Mouse (Mus musculus) neural tube, embryonic 13.5 days (tissue): ENCODE results near the gene Itga2b. TPM values are rescaled to one million over a fixed set of nuclear protein-coding genes. Genes with fewer than 3 reads are reported as not detected.
A peak's percentile ranks its signal among the peaks of the same experiment; 100 is the strongest.

Source experiments
- ATAC-seq: fragments of 200-750 bp; cut with Nextera tagmentation; 2 replicates; pipeline ENCODE4 v1.8.0; 2017; ENCODE audit warnings: low read depth, mild to moderate bottlenecking, moderate TSS enrichment, moderate library complexity
- H3K27ac ChIP-seq: fragments of 300-500 bp; sonication (generic); replicated peaks from 2 replicates; pipeline ENCODE4 v1.5.1; 2015; ENCODE audit warnings: moderate library complexity, mild to moderate bottlenecking, inconsistent platforms
- H3K27me3 ChIP-seq: fragments of 300-500 bp; sonication (generic); 2 replicates; pipeline ENCODE4 v1.6.1; 2015; ENCODE audit warnings: mild to moderate bottlenecking, inconsistent platforms
- H3K36me3 ChIP-seq: fragments of 300-500 bp; sonication (generic); 2 replicates; pipeline ENCODE4 v1.6.1; 2015; ENCODE audit warnings: mild to moderate bottlenecking, inconsistent platforms
- H3K4me1 ChIP-seq: fragments of 300-500 bp; sonication (generic); replicated peaks from 2 replicates; pipeline ENCODE4 v1.6.1; 2015; ENCODE audit warnings: inconsistent platforms
- H3K4me2 ChIP-seq: fragments of 300-500 bp; sonication (generic); 2 replicates; pipeline ENCODE4 v1.6.1; 2015; ENCODE audit warnings: inconsistent platforms, mild to moderate bottlenecking, moderate library complexity
- H3K4me3 ChIP-seq: fragments of 300-500 bp; sonication (generic); 2 replicates; pipeline ENCODE4 v1.5.1; 2015; ENCODE audit warnings: mild to moderate bottlenecking, inconsistent platforms
- H3K9ac ChIP-seq: fragments of 300-500 bp; sonication (generic); 2 replicates; pipeline ENCODE4 v1.6.1; 2015; ENCODE audit warnings: moderate library complexity, mild to moderate bottlenecking, inconsistent platforms
- H3K9me3 ChIP-seq: fragments of 300-500 bp; sonication (generic); 2 replicates; pipeline ENCODE4 v1.6.1; 2016; ENCODE audit warnings: inconsistent platforms
- WGBS: fragments of 180-500 bp; shearing (Covaris S2); methylation state at CpG from one replicate; pipeline ENCODE4 v1.1.7; 2015; 5-methylcytosine and 5-hydroxymethylcytosine counted together
- microRNA-seq: library from miRNA; unstranded; fragments of <30 nt; microRNA quantifications from one replicate; pipeline ENCODE4, GENCODE M21; 2016
- polyA plus RNA-seq: library from polyadenylated mRNA; unstranded; fragments of >200 nt; fragmentation: Nextera tagmentation; extraction: Ambion mirVana; gene quantifications from 2 replicates; pipeline ENCODE4 v1.2.1, GENCODE M21; 2015

Itga2b gene
- polyA plus RNA-seq, 1 experiment from 2014 or later, result 6.2 TPM

GRCm38 (mm10) chr11:102405544-102406285, 64.2 kb downstream of the Itga2b start:
- peaks cover 3% of the 10 kb centered on the region; the same call in 1 of the 2 replicates for H3K27me3 ChIP-seq
- peak overlapping the region; percentile 85 for H3K4me3 ChIP-seq
- no peak overlapping the region for H3K27ac ChIP-seq
- no peaks in the 10 kb centered on the region for H3K9me3 ChIP-seq
- peak overlapping the region; percentile 95 for H3K4me2 ChIP-seq
- ATAC-seq, result no peak
- peaks cover 61% of the 10 kb centered on the region for H3K4me1 ChIP-seq
- 86% methylated on average over 11 of the region's 11 CpGs for WGBS
- H3K36me3 ChIP-seq, result peaks cover 42% of the 10 kb centered on the region
- peak overlapping the region; percentile 91 for H3K9ac ChIP-seq

DNA sequence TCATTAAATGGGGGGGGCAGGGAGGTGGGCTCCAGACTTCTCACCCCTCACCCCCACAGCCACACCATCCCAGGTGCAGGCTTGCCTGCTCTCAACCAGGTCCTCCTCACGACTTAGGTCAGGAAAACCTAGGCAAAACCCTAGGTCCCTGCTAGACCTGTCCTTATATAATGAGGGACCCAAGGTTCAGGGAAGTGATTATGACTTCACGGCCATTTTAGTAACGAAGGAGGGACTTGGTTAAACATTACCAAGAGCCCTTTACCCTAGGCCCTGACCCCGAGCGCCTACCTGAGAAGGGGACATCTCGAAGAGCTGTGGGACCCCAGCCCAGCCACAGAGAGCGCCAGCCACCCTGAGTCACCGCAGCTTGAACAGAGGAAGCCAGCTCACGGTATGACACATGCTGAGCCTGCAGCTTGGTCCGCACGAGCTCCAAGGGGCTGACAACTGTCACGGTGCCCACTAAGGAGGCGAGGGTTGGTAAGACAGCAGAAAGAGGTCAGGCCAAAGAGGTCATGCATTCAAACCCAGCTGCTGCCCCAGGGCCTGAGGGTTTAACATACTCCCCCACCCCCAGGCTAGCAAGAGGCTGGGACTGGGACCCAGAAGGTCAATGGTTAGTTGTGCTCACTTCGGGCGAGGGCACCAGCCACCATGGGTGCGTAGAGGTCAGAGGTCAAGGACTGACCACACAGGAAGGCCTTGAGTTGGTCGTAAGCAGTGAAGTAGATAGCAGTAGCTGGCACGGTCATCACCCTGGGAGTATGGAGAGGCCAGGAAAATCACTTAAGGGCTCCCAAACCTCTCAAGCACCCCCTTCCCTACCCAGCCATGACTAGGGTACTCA, 65.5 kb downstream of the Itga2b start:
- peaks cover 55% of the 10 kb centered on the region for H3K36me3 ChIP-seq
- no peak for ATAC-seq
- peak overlapping the region; percentile 50 for H3K9ac ChIP-seq
- 77% methylated on average over 18 of the region's 18 CpGs for WGBS
- H3K27me3 ChIP-seq, result peaks cover 12% of the 10 kb centered on the region; the same call in 1 of the 2 replicates
- peak overlapping the region; percentile 95 for H3K4me2 ChIP-seq
- no peak overlapping the region for H3K27ac ChIP-seq
- peaks cover 74% of the 10 kb centered on the region for H3K4me1 ChIP-seq
- H3K4me3 ChIP-seq, result 0 out of 2 replicates have a peak overlapping the region, but pooled peaks have one; percentile 4
- no peaks in the 10 kb centered on the region for H3K9me3 ChIP-seq

DNA sequence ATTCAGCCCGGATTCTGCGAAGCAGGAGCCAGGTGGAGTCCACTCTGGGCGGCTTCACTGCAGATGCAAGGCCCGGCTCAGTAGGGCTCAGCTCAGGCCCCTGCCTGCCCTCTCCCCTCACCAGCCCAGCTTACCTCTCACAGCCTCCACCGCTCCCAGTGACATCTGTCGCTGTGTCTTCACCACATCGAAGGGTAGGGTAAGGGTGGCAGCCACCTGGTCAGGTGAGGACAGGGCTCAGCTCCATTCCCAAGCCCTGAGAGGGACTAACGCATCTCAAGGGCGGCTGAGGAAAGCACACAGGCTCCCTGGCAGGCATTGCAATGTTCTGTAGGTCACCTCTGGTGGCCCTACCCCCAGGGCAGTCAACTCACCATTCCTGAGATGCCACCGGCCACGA, 66.3 kb downstream of the Itga2b start:
- Histone ChIP-seq H3K36me3 (peaks cover 62% of the 10 kb centered on the region), H3K4me1 (peaks cover 77% of the 10 kb centered on the region), H3K4me2 (no peak overlapping the region), H3K27ac (no peak overlapping the region), H3K9me3 (no peaks in the 10 kb centered on the region), H3K27me3 (peaks cover 19% of the 10 kb centered on the region; the same call in 1 of the 2 replicates), H3K4me3 (no peak overlapping the region), H3K9ac (no peak overlapping the region)
- no peak for ATAC-seq
- 96% methylated on average over 11 of the region's 11 CpGs for whole genome bisulfite sequencing

Small RNA genes within 50 kb of the gene (microRNA-seq; reads per million reads assigned to microRNA genes)
- gene Mir6930, result not detected

Other genes starting within 250 kb of the Itga2b start
- gene Hdac5, start 240.0 kb downstream of the Itga2b start, polyA plus RNA-seq, result 84.4 and 88.7 TPM in 2 replicates
- gene BC030867, start 221.2 kb downstream of the Itga2b start, polyA plus RNA-seq, result 1.9 and 3.7 TPM in 2 replicates
- not detected in 2 replicates for gene Asb16, start 201.4 kb downstream of the Itga2b start, polyA plus RNA-seq
- 79.6 and 81.4 TPM in 2 replicates for gene Tmub2, start 185.2 kb downstream of the Itga2b start, polyA plus RNA-seq
- 26.7 and 30.6 TPM in 2 replicates for gene Atxn7l3, start 173.5 kb downstream of the Itga2b start, polyA plus RNA-seq
- gene Ubtf, start 150.4 kb downstream of the Itga2b start, polyA plus RNA-seq, result 78.2 and 83.9 TPM in 2 replicates
- gene Slc4a1, start 103.9 kb downstream of the Itga2b start, polyA plus RNA-seq, result 4.2 and 4.9 TPM in 2 replicates
- 156 and 161 TPM in 2 replicates for gene Rundc3a, start 76.7 kb downstream of the Itga2b start, polyA plus RNA-seq
- gene Slc25a39, start 62.2 kb downstream of the Itga2b start, polyA plus RNA-seq, result 154 TPM in 2 replicates
- 83.3 and 88.6 TPM in 2 replicates for gene Grn, start 39.8 kb downstream of the Itga2b start, polyA plus RNA-seq
- gene Fam171a2, start 22.4 kb downstream of the Itga2b start, polyA plus RNA-seq, result 20.3 and 21.6 TPM in 2 replicates
- gene Gpatch8, start 86.3 kb upstream of the Itga2b start, polyA plus RNA-seq, result 77.5 and 83.8 TPM in 2 replicates
- 7.5 and 8.7 TPM in 2 replicates for gene Gm11627, start 109.3 kb upstream of the Itga2b start, polyA plus RNA-seq
- 14.8 and 21.1 TPM in 2 replicates for gene Fzd2, start 134.3 kb upstream of the Itga2b start, polyA plus RNA-seq
- 0.15 and 0.25 TPM in 2 replicates for gene Meioc, start 193.6 kb upstream of the Itga2b start, polyA plus RNA-seq
- 33.4 and 43.0 TPM in 2 replicates for gene Ccdc43, start 227.7 kb upstream of the Itga2b start, polyA plus RNA-seq